Mouse (Mus musculus): ENCODE results near the gene Olfr1306.

The Olfr1306 gene

DNA sequence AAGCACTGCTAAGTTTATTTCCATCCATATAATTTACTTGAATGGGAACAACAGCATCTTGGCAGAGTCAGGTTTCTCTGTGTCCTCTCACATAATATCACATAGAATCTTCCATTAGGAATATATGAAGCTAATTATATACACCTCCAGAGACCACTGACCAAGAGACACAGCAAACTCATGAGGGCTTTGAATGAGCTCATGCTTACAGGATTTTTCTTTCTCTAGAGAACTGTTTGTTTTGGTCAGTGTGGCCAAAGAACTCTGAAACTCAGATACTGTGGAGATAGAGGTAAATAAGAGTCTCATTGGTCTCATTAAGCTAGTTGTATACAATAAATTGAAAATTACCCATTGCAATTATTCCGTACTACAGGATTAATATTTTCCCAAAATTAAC lies at the start of gene Olfr1306:
Olfr1306 (minus strand) TSS at position 101 of the 400 bp plus-strand sequence.
- DNase-seq (ENCODE audit: low read depth) = no peak

DNA sequence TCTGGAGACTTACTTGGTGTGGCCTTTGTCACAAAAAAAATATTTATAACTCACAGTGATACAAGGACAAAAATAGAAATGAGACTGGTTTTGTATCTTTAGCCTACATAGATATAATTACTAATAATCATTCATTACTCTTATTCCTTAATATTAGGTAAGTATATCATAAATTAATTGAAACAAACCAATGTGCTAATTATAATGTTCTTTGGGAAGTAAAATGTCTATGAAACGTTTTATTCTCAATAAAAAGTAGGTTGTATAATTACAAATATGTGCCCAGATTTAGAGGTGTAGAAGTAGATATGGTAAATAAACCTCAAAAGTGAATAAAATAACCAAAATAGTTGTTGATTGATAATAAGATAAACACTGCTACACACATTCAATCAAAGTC lies 48.8 kb upstream of the Olfr1306 start, which contains the start of gene Olfr1308:
Olfr1308 (minus strand) TSS at position 101 of the 400 bp plus-strand sequence.
- no peak for DNase-seq (ENCODE audit: low read depth)

DNA sequence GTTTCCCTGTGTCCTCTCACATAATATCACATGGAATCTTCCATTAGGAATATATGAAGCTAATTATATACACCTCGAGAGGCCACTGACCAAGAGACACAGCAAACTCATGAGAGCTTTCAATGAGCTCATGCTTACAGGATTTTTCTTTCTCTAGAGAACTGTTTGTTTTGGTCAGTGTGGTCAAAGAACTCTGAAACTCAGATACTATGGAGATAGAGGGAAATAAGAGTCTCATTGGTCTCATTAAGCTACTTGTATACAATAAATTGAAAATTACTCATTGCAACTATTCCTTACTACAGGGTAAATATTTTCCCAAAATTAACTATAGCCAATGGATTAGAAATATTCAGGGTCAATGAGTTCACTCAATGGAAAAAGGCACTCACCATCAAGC lies 33.3 kb upstream of the Olfr1306 start, which contains the start of gene Olfr1307:
Olfr1307 (minus strand) TSS at position 101 of the 400 bp plus-strand sequence.
- no peak for DNase-seq (ENCODE audit: low read depth)

DNA sequence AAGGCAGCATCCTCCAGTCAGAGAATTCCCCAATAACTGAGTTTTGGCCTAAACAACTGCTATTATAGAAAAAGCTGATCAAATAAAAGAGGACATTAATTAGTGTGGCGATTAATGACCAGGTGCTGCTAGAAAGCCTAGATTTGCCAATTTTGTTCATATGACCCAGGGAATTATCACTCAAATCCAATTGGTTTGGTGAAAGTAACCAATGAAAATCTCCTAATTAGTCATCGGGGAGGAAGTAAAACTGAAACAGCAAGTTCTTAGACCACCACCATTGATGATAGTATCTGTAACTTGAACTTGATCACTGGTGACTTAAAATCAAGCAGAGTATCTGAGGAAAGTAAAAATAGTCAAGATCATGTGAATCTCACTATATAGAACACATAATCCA lies 39.0 kb downstream of the Olfr1306 start, which contains the start of gene Olfr1305:
Olfr1305 (minus strand) TSS at position 101 of the 400 bp plus-strand sequence.
- DNase-seq (ENCODE audit: low read depth) = no peak

All from naive thymus-derived CD4-positive, alpha-beta T cell, adult 2 months (primary cell).